Mouse (Mus musculus) embryonic facial prominence, embryonic 15.5 days (tissue): ENCODE measurements at regions not wholly inside any gene's neighbourhood (a gene's known extent, or its start where the extent isn't known, plus 50 kb on each side); places are given as distances from the start of the nearest gene placed in this dataset.

Experiments
- ATAC-seq: fragments of 200-750 bp; cut with Nextera tagmentation; 2 replicates; pipeline ENCODE4 v1.8.0; 2017; ENCODE audit warnings: low read depth, moderate TSS enrichment; ENCODE audit not compliant: insufficient number of reproducible peaks, low FRiP score, low TSS enrichment
- H3K27ac ChIP-seq: fragments of 300-500 bp; sonication (generic); replicated peaks from 2 replicates; pipeline ENCODE4 v1.5.1; 2015; ENCODE audit warnings: mild to moderate bottlenecking, inconsistent platforms
- H3K27me3 ChIP-seq: fragments of 300-500 bp; sonication (generic); 2 replicates; pipeline ENCODE4 v1.6.1; 2015; ENCODE audit warnings: inconsistent platforms
- H3K36me3 ChIP-seq: fragments of 300-500 bp; sonication (generic); 2 replicates; pipeline ENCODE4 v1.6.1; 2015; ENCODE audit warnings: mild to moderate bottlenecking, inconsistent platforms
- H3K4me1 ChIP-seq: fragments of 300-500 bp; sonication (generic); 2 replicates; pipeline ENCODE4 v1.6.1; 2015; ENCODE audit warnings: inconsistent platforms
- H3K4me2 ChIP-seq: fragments of 300-500 bp; sonication (generic); replicated peaks from 2 replicates; pipeline ENCODE4 v1.6.1; 2015; ENCODE audit warnings: mild to moderate bottlenecking, inconsistent platforms
- H3K4me3 ChIP-seq: fragments of 300-500 bp; sonication (generic); replicated peaks from 2 replicates; pipeline ENCODE4 v1.5.1; 2015; ENCODE audit warnings: mild to moderate bottlenecking, inconsistent platforms
- H3K9ac ChIP-seq: fragments of 300-500 bp; sonication (generic); 2 replicates; pipeline ENCODE4 v1.6.1; 2015; ENCODE audit warnings: inconsistent platforms
- H3K9me3 ChIP-seq: fragments of 300-500 bp; sonication (generic); replicated peaks from 2 replicates; pipeline ENCODE4 v1.6.1; 2016; ENCODE audit warnings: inconsistent platforms
- WGBS: fragments of 180-500 bp; shearing (Covaris S2); methylation state at CpG from one replicate; pipeline ENCODE4 v1.1.7; 2015; 5-methylcytosine and 5-hydroxymethylcytosine counted together

DNA sequence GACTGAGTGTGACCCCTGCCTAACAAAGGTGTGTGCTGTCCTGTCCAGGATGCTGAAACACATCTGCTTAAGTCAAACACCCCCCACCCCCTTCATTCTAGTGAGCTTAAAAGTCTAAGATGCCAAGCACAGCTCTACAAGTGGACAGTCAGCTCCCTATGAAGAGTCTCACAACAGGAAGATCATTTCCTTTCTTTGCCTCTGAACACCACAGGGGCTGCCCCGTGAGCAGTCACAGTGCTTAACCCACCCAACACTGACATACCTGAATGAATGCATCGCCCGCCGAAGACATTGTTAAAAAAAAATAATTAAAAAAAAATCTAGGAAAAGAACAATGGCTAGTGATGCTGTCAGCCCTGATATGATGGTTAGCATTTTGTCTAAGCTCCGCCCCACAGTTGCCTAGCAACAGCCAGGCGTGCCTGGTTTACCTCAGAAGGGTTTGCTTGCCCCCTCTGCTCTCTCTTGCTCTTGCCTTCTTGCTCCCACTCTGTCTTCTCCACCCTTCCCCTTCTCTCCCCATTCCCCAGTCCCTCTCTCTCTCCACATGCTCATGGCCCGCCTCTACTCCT is 187.7 kb downstream of the Ly86 start:
- 86% methylated on average over 7 of the region's 7 CpGs for WGBS
- Histone ChIP-seq H3K27ac (no peak overlapping the region), H3K4me1 (peaks cover 16% of the 10 kb centered on the region; the same call in 1 of the 2 replicates), H3K9me3 (no peaks in the 10 kb centered on the region), H3K36me3 (no peaks in the 10 kb centered on the region), H3K4me3 (no peak overlapping the region), H3K4me2 (no peak overlapping the region), H3K27me3 (no peaks in the 10 kb centered on the region), H3K9ac (no peak overlapping the region)
- ATAC-seq = no peak

DNA sequence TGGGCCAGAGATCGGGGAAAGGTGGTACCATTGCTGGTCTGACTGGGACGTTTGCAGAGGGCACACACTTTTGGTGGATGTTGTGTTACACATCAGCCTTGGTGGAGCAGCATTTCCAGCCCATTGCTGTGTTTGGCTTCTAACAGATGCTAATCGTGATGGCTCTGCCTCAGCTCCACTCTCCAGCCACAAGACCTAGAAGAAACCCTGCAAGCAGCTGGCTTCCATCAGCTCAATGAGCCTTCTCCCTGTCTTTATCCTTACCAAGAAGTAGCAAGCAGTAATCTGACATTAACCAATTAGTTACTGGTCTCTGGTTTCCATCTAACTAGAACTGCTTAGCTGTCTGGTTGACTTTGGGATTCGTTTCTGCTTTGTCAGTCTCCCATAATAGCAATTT is 188.8 kb downstream of the Ly86 start:
- peaks cover 8% of the 10 kb centered on the region; the same call in 1 of the 2 replicates for H3K4me1 ChIP-seq
- H3K36me3 ChIP-seq = no peaks in the 10 kb centered on the region
- no peak for ATAC-seq
- no peak overlapping the region for H3K27ac ChIP-seq
- H3K9ac ChIP-seq = no peak overlapping the region
- WGBS = 54% methylated on average over 4 of the region's 4 CpGs
- no peaks in the 10 kb centered on the region for H3K9me3 ChIP-seq
- H3K4me2 ChIP-seq = no peak overlapping the region
- H3K27me3 ChIP-seq = no peaks in the 10 kb centered on the region
- no peak overlapping the region for H3K4me3 ChIP-seq

GRCm38 (mm10) chr13:37537330-37537729 is 192.3 kb downstream of the Ly86 start:
- Histone ChIP-seq H3K27ac (no peak overlapping the region), H3K4me2 (no peak overlapping the region), H3K9ac (no peak overlapping the region), H3K4me3 (no peak overlapping the region), H3K36me3 (no peaks in the 10 kb centered on the region), H3K27me3 (no peaks in the 10 kb centered on the region), H3K9me3 (no peaks in the 10 kb centered on the region), H3K4me1 (peaks cover 11% of the 10 kb centered on the region; the same call in 1 of the 2 replicates)
- 57% methylated on average over 6 of the region's 6 CpGs for WGBS
- no peak for ATAC-seq

- H3K4me3 ChIP-seq = no peak overlapping the region
- no peak overlapping the region for H3K4me2 ChIP-seq
- H3K27me3 ChIP-seq = no peaks in the 10 kb centered on the region
- H3K4me1 ChIP-seq = peaks cover 11% of the 10 kb centered on the region; the same call in 1 of the 2 replicates
- no peak for ATAC-seq
- H3K27ac ChIP-seq = no peak overlapping the region
- 68% methylated on average over 6 of the region's 6 CpGs for WGBS
- no peak overlapping the region for H3K9ac ChIP-seq
- H3K36me3 ChIP-seq = no peaks in the 10 kb centered on the region
- H3K9me3 ChIP-seq = no peaks in the 10 kb centered on the region
Observed at GRCm38 (mm10) chr13:37537793-37538192, 192.8 kb downstream of the Ly86 start.

DNA sequence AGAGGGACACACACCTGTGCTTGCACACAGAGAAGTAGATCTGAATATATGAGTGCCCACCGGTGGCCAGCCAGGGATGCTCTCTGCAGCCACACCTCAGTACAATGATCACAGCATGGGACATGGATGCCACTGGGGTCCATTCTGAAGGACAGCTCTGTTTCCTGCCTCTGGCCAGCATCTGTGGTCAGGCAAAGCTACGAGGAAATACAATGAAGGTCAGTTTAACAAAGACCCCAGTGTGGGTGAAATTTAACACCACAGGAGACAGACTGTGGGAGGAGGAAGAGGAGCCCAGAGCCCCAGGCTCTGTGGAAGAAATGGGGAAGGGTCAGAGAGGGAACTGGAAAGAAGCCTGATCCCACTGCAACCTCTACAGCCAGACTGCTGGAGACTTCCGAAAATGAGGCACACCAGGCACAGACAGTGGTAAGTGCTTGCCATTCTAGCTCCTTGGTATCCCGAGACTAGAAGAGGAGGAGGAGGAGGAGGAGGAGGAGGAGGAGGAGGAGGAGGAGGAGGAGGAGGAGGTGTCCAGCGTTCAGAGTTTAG is 196.0 kb downstream of the Ly86 start:
- Histone ChIP-seq H3K27ac (no peak overlapping the region), H3K4me1 (peaks cover 11% of the 10 kb centered on the region; the same call in 1 of the 2 replicates), H3K4me3 (no peak overlapping the region), H3K4me2 (no peak overlapping the region), H3K27me3 (no peaks in the 10 kb centered on the region), H3K9me3 (no peaks in the 10 kb centered on the region), H3K36me3 (no peaks in the 10 kb centered on the region), H3K9ac (no peak overlapping the region)
- 14% methylated on average over 4 of the region's 5 CpGs for WGBS
- no peak for ATAC-seq

- Histone ChIP-seq H3K4me3 (no peak overlapping the region), H3K4me2 (peak overlapping the region; percentile 31), H3K27me3 (no peaks in the 10 kb centered on the region), H3K9me3 (no peaks in the 10 kb centered on the region), H3K27ac (no peak overlapping the region), H3K9ac (no peak overlapping the region), H3K4me1 (peaks cover 11% of the 10 kb centered on the region; the same call in 1 of the 2 replicates), H3K36me3 (no peaks in the 10 kb centered on the region)
- WGBS = 4% methylated on average over 6 of the region's 6 CpGs
- ATAC-seq = peak; percentile 81
Observed at GRCm38 (mm10) chr13:37541674-37542073, 196.7 kb downstream of the Ly86 start.

GRCm38 (mm10) chr13:37542744-37543196 is 197.8 kb downstream of the Ly86 start:
- H3K4me1 ChIP-seq = peaks cover 13% of the 10 kb centered on the region; the same call in 1 of the 2 replicates
- H3K27ac ChIP-seq = no peak overlapping the region
- H3K9ac ChIP-seq = no peak overlapping the region
- H3K27me3 ChIP-seq = no peaks in the 10 kb centered on the region
- H3K36me3 ChIP-seq = no peaks in the 10 kb centered on the region
- H3K4me3 ChIP-seq = no peak overlapping the region
- H3K4me2 ChIP-seq = no peak overlapping the region
- WGBS = 84% methylated on average over 13 of the region's 13 CpGs
- ATAC-seq = no peak
- no peaks in the 10 kb centered on the region for H3K9me3 ChIP-seq

DNA sequence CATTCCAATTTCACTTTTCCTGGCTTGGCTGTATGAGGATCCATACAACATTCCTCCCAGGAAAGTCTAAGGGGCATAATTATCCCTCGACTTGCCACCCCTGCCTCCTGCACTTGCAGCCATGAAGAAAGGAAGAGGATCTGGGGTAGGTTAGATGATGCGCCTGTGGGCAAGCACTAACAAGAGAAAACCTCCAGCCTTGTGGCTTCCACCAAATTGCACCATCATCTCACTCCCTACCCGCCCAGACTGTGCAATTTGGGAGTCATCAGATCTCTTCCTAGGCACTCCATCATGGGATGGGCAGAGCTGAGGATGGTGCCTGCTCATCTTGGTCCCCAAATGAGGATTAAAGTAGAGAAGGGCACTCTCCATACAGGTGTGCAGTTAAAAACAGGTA is 198.8 kb downstream of the Ly86 start:
- Histone ChIP-seq H3K36me3 (no peaks in the 10 kb centered on the region), H3K9ac (no peak overlapping the region), H3K27me3 (no peaks in the 10 kb centered on the region), H3K9me3 (no peaks in the 10 kb centered on the region), H3K4me2 (no peak overlapping the region), H3K4me3 (no peak overlapping the region), H3K27ac (no peak overlapping the region), H3K4me1 (peaks cover 16% of the 10 kb centered on the region; the same call in 1 of the 2 replicates)
- no peak for ATAC-seq
- 78% methylated on average over 3 of the region's 3 CpGs for WGBS

- Histone ChIP-seq H3K4me1 (peaks cover 16% of the 10 kb centered on the region; the same call in 1 of the 2 replicates), H3K4me2 (no peak overlapping the region), H3K9me3 (no peaks in the 10 kb centered on the region), H3K9ac (no peak overlapping the region), H3K27me3 (no peaks in the 10 kb centered on the region), H3K4me3 (no peak overlapping the region), H3K27ac (no peak overlapping the region), H3K36me3 (no peaks in the 10 kb centered on the region)
- ATAC-seq = no peak
- 86% methylated on average over 2 of the region's 2 CpGs for WGBS
Observed at GRCm38 (mm10) chr13:37544696-37545095, 199.7 kb downstream of the Ly86 start.

DNA sequence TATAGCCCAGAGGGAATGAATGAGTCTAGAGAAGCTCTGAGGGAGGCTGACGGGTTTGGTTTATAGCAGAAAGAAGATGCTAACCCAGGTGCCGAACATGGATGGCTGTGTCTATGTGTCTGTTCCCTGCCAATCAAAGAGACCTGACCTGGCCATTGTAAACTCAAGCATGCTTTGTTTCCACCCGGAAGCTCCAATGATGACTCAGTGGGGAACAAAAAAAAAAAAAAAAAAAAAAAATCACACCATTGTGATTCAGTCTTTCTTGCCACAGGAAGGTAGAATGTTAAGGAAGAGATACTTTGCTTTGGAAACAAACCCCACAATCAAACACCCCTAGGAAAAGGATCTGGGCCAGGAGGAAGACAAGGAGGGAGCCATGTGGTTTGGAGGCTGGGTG is 201.5 kb downstream of the Ly86 start:
- no peak overlapping the region for H3K4me3 ChIP-seq
- no peak overlapping the region for H3K9ac ChIP-seq
- ATAC-seq = no peak
- H3K36me3 ChIP-seq = no peaks in the 10 kb centered on the region
- no peaks in the 10 kb centered on the region for H3K9me3 ChIP-seq
- no peak overlapping the region for H3K4me2 ChIP-seq
- peaks cover 11% of the 10 kb centered on the region; the same call in 1 of the 2 replicates for H3K4me1 ChIP-seq
- H3K27me3 ChIP-seq = no peaks in the 10 kb centered on the region
- H3K27ac ChIP-seq = no peak overlapping the region
- 78% methylated on average over 3 of the region's 3 CpGs for WGBS

DNA sequence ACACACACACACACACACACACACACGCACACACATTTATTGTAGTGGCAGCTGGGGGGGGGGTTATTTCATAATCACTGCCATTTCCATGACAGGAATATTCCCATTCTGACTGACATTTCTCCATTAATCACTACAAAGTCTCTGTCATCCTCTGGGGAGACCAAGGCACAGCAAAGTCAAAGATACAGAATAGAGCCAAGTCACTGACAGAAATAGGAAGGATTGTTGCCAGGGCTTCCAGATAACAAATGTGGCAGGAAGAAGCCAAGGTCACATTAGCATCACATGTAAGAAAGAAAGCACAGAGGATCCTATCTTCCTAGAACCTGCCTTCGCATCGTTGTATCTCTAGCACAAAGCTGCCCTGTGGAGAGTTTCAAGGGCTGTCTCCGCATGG is 205.6 kb downstream of the Ly86 start:
- H3K4me3 ChIP-seq = no peak overlapping the region
- no peaks in the 10 kb centered on the region for H3K36me3 ChIP-seq
- H3K9ac ChIP-seq = no peak overlapping the region
- no peak overlapping the region for H3K4me2 ChIP-seq
- 0 out of 2 replicates have a peak, but pooled peaks cover 4% of the 10 kb centered on the region for H3K4me1 ChIP-seq
- H3K27me3 ChIP-seq = no peaks in the 10 kb centered on the region
- no peak overlapping the region for H3K27ac ChIP-seq
- ATAC-seq = no peak
- 82% methylated on average over 4 of the region's 4 CpGs for WGBS
- no peaks in the 10 kb centered on the region for H3K9me3 ChIP-seq

- Histone ChIP-seq H3K4me3 (no peak overlapping the region), H3K9ac (no peak overlapping the region), H3K4me1 (no peaks in the 10 kb centered on the region), H3K36me3 (no peaks in the 10 kb centered on the region), H3K9me3 (no peaks in the 10 kb centered on the region), H3K27ac (no peak overlapping the region), H3K27me3 (no peaks in the 10 kb centered on the region), H3K4me2 (no peak overlapping the region)
- ATAC-seq = no peak
- WGBS = 48% methylated on average over 5 of the region's 5 CpGs
Observed at GRCm38 (mm10) chr13:37553392-37553791, 208.4 kb downstream of the Ly86 start.
